Mouse (Mus musculus) thymus, adult 2 months (tissue): ENCODE data around the gene Dusp22.

ENCODE experiments used
- CTCF ChIP-seq: fragments of 200-500 bp; IDR thresholded peaks from 2 replicates; pipeline ENCODE4 v1.5.1; 2012; ENCODE audit warnings: mild to moderate bottlenecking, control low read depth, low read length, moderate library complexity, borderline replicate concordance; ENCODE audit not compliant: control insufficient read depth, poor library complexity, insufficient read depth; ENCODE audit errors: extremely low read depth
- POLR2A ChIP-seq: fragments of 200-500 bp; IDR thresholded peaks from 2 replicates; pipeline ENCODE4 v1.6.1; 2012; ENCODE audit warnings: mild to moderate bottlenecking, low read length, control low read depth, moderate library complexity; ENCODE audit not compliant: control insufficient read depth, poor library complexity, insufficient read depth; ENCODE audit errors: extremely low read depth

DNA sequence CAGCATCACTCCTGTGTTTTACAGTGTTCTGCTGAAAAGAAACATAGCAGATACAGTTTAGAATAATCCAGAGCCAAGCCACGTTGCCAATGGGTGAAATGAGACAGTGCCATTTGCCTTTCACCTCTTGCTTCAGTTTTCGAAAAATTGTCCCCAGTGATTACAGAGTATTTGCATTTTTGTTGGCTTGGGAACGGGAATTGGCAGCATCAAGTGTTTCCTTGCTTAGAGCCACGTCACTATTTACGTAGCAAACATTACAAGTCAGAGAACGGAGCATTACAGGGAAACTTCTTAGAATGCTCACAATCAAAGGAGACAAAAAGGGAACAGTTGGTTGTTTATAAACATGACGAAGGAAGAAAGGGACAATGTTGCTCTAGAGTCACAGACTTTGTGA, 85.3 kb downstream of the Dusp22 start:
- TF ChIP-seq POLR2A (no peak), CTCF (no peak)
